Mouse (Mus musculus) intestine, embryonic 16.5 days (tissue): ENCODE data around the gene Zzef1. TPM values are rescaled to one million over a fixed set of nuclear protein-coding genes. Genes with fewer than 3 reads are reported as not detected.

Experiments
- ATAC-seq: fragments of 200-750 bp; cut with Nextera tagmentation; 2 replicates; pipeline ENCODE4 v1.8.0; 2017; ENCODE audit warnings: moderate TSS enrichment, moderate library complexity
- H3K27ac ChIP-seq: fragments of 300-500 bp; sonication (generic); 2 replicates; pipeline ENCODE4 v1.5.1; 2014; ENCODE audit warnings: mild to moderate bottlenecking, low read length
- H3K27me3 ChIP-seq: fragments of 300-500 bp; sonication (generic); replicated peaks from 2 replicates; pipeline ENCODE4 v1.6.1; 2014; ENCODE audit warnings: low read length, control low read depth, mixed read lengths; ENCODE audit not compliant: control insufficient read depth, insufficient read depth
- H3K36me3 ChIP-seq: fragments of 300-500 bp; sonication (generic); 2 replicates; pipeline ENCODE4 v1.6.1; 2014; ENCODE audit warnings: low read length, control low read depth; ENCODE audit not compliant: control insufficient read depth, insufficient read depth
- H3K4me1 ChIP-seq: fragments of 300-500 bp; sonication (generic); 2 replicates; pipeline ENCODE4 v1.6.1; 2014; ENCODE audit warnings: low read length, control low read depth, mixed read lengths; ENCODE audit not compliant: control insufficient read depth, insufficient read depth
- H3K4me2 ChIP-seq: fragments of 300-500 bp; sonication (generic); 2 replicates; pipeline ENCODE4 v1.6.1; 2014; ENCODE audit warnings: low read depth, low read length, control low read depth
- H3K4me3 ChIP-seq: fragments of 300-500 bp; sonication (generic); 2 replicates; pipeline ENCODE4 v1.5.1; 2014; ENCODE audit warnings: mild to moderate bottlenecking, low read length
- H3K9ac ChIP-seq: fragments of 300-500 bp; sonication (generic); 2 replicates; pipeline ENCODE4 v1.6.1; 2014; ENCODE audit warnings: low read depth, low read length
- H3K9me3 ChIP-seq: fragments of 300-500 bp; sonication (generic); 2 replicates; pipeline ENCODE4 v1.6.1; 2016; ENCODE audit warnings: low read length, control low read depth; ENCODE audit not compliant: control insufficient read depth
- WGBS: fragments of 180-500 bp; shearing (Covaris S2); extraction: QIAGEN DNeasy Blood & Tissue Kit; methylation state at CpG from one replicate; pipeline ENCODE4 v1.1.7; 2014; 5-methylcytosine and 5-hydroxymethylcytosine counted together
- polyA plus RNA-seq: library from polyadenylated mRNA; unstranded; fragments of >200 nt; fragmentation: Nextera tagmentation; extraction: Ambion mirVana; gene quantifications from 2 replicates; pipeline ENCODE4 v1.2.1, GENCODE M21; 2015

The Zzef1 gene
- polyA plus RNA-seq, 1 experiment from 2014 or later = 11.3 TPM

DNA sequence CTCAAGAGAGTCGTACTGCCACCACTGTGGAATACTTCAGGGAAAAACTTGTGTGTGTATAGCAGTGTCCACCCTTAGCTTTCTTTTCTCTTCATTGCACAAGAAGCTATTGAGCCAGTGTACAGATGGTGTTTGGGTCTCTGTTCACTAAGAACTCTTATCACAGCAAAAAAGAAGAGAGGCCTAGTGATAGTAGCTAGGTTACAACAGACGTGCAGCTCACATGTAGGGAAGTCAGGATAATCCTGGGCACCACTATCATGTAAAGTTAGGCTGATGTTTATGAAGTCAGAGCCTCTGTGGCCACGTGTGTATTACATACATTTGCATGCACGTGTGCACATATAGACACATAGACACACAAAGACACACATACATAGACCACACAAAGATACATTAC is 55.2 kb downstream of the Zzef1 start:
- Histone ChIP-seq H3K36me3 (peaks cover 20% of the 10 kb centered on the region), H3K9me3 (no peaks in the 10 kb centered on the region), H3K27ac (no peak overlapping the region), H3K9ac (no peak overlapping the region), H3K4me1 (peaks cover 4% of the 10 kb centered on the region; the same call in 1 of the 2 replicates), H3K27me3 (no peaks in the 10 kb centered on the region), H3K4me3 (no peak overlapping the region), H3K4me2 (no peak overlapping the region)
- no peak for ATAC-seq
- 86% methylated on average over 4 of the region's 4 CpGs for WGBS

DNA sequence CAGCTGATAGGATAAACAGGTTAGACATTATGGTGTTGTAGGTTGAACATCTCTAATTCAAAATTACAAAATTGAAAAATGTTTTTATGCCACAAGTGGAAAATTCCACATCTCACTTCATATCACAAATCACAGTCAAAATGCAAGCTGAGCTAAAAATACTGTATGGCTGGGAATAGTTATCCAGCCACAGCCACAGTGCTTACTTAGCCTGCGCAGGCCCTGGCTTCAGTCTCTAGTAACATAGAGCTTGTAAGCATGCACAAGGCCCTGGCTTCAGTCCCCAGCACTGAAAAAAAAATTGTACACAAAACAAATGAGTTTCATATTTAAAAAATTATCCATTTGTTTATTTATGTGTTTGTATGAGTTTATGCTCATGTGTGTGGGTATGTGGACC is 56.1 kb downstream of the Zzef1 start:
- no peak for ATAC-seq
- 96% methylated on average over 1 of the region's 1 CpGs for WGBS
- Histone ChIP-seq H3K4me1 (peaks cover 4% of the 10 kb centered on the region; the same call in 1 of the 2 replicates), H3K4me3 (no peak overlapping the region), H3K27me3 (no peaks in the 10 kb centered on the region), H3K9me3 (no peaks in the 10 kb centered on the region), H3K36me3 (peaks cover 25% of the 10 kb centered on the region), H3K4me2 (no peak overlapping the region), H3K9ac (no peak overlapping the region), H3K27ac (no peak overlapping the region)

DNA sequence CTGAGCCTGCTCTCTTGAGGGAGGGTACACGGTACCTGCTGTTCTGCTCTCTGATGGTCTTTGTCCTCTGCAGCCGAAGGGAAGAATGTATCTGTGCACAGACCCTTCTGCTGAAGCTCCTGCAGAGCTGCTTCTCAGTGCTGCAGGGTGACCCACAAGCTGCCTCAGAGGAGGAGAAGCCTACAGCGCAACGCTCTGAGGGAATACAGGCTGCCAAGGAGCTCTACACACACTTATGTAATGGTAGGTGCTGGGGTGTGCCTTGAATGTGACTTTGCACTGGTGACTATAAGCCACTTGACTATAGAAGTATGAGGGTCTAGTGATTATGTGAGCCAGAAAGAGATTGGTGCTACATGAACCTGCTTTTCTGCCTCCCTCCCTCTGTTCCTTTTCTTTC is 57.1 kb downstream of the Zzef1 start:
- no peak for ATAC-seq
- H3K27me3 ChIP-seq = no peaks in the 10 kb centered on the region
- no peak overlapping the region for H3K4me2 ChIP-seq
- 88% methylated on average over 4 of the region's 4 CpGs for WGBS
- H3K4me3 ChIP-seq = no peak overlapping the region
- H3K9me3 ChIP-seq = no peaks in the 10 kb centered on the region
- H3K4me1 ChIP-seq = peaks cover 4% of the 10 kb centered on the region; the same call in 1 of the 2 replicates
- no peak overlapping the region for H3K9ac ChIP-seq
- H3K36me3 ChIP-seq = peaks cover 25% of the 10 kb centered on the region
- no peak overlapping the region for H3K27ac ChIP-seq

DNA sequence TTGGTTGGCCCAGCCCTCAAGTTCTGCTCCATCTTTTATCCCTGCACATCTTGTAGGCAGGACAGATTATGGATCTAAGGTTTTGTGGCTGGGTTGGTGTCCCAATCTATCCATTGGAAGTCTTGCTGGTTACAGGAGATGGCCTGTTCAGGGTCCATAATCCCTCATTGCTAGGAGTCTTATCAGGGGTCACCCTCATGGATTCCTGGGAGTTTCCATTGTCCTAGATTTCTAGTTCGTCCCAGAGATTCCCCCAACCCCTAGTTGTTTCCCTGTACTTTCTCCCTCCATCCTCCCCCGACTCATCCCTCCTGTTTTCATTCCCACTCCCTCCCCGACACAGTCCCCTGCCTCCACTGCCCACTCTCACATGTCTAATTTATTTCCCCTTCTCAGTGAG is 58.2 kb downstream of the Zzef1 start:
- H3K27me3 ChIP-seq = no peaks in the 10 kb centered on the region
- peaks cover 19% of the 10 kb centered on the region for H3K36me3 ChIP-seq
- H3K4me1 ChIP-seq = peaks cover 4% of the 10 kb centered on the region; the same call in 1 of the 2 replicates
- H3K4me2 ChIP-seq = no peak overlapping the region
- H3K27ac ChIP-seq = no peak overlapping the region
- no peak for ATAC-seq
- WGBS = 90% methylated on average over 3 of the region's 3 CpGs
- H3K9me3 ChIP-seq = no peaks in the 10 kb centered on the region
- no peak overlapping the region for H3K9ac ChIP-seq
- no peak overlapping the region for H3K4me3 ChIP-seq

DNA sequence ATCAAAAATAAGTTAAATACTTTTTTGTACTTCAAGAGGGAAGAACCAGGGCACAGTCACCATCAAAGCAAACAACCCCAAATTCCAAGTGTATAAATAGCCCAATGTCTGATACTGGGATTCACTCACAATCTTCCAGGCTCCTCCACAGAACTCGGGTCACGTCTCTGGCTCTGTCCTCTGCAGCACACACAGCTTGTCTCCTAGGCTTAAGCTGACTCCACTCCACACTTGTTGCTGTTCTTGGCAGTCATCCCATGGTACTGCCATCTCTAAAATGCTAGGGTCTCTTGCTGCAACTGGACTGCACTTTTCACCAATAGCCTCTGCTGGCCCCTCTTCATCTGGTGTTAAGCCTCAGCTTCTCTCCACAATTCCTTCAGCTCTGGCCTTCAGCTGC is 60.7 kb downstream of the Zzef1 start:
- Histone ChIP-seq H3K4me3 (no peak overlapping the region), H3K9ac (no peak overlapping the region), H3K4me2 (no peak overlapping the region), H3K27me3 (no peaks in the 10 kb centered on the region), H3K9me3 (no peaks in the 10 kb centered on the region), H3K27ac (no peak overlapping the region), H3K4me1 (no peaks in the 10 kb centered on the region), H3K36me3 (peaks cover 19% of the 10 kb centered on the region; the same call in 1 of the 2 replicates)
- ATAC-seq = no peak
- WGBS = 92% methylated on average over 2 of the region's 2 CpGs

DNA sequence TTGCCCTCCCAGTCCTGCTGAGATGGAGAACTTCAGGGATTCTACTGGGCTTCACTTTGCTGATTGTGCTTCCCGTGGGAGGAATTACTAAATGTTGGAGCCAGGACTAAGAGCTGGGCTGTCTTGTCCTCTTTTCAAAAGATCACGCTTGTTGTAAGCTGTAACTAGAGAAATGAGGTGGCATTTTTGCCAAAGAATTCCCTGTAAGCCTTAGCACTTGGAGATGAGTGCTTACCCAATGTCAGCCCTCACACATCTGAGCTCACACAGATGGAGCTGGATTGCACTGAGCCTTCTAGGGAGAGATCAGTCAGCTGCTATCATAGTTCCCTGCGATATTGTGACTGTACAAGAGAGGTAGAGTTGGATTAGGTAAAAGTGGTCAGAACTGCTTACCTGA is 65.2 kb downstream of the Zzef1 start:
- Histone ChIP-seq H3K4me2 (no peak overlapping the region), H3K27me3 (no peaks in the 10 kb centered on the region), H3K9me3 (no peaks in the 10 kb centered on the region), H3K9ac (no peak overlapping the region), H3K4me3 (no peak overlapping the region), H3K4me1 (no peaks in the 10 kb centered on the region), H3K27ac (no peak overlapping the region), H3K36me3 (peaks cover 20% of the 10 kb centered on the region; the same call in 1 of the 2 replicates)
- no peak for ATAC-seq
- 94% methylated on average over 3 of the region's 3 CpGs for WGBS

- Histone ChIP-seq H3K4me2 (no peak overlapping the region), H3K27me3 (no peaks in the 10 kb centered on the region), H3K4me3 (no peak overlapping the region), H3K4me1 (no peaks in the 10 kb centered on the region), H3K27ac (no peak overlapping the region), H3K9me3 (no peaks in the 10 kb centered on the region), H3K36me3 (peaks cover 12% of the 10 kb centered on the region; the same call in 1 of the 2 replicates), H3K9ac (no peak overlapping the region)
- WGBS = 90% methylated on average over 7 of the region's 7 CpGs
- ATAC-seq = no peak
Observed at GRCm38 (mm10) chr11:72866446-72866845, 70.4 kb downstream of the Zzef1 start.

- Histone ChIP-seq H3K27me3 (no peaks in the 10 kb centered on the region), H3K9me3 (no peaks in the 10 kb centered on the region), H3K4me3 (no peak overlapping the region), H3K9ac (no peak overlapping the region), H3K36me3 (peaks cover 16% of the 10 kb centered on the region; the same call in 1 of the 2 replicates), H3K27ac (no peak overlapping the region), H3K4me1 (no peaks in the 10 kb centered on the region), H3K4me2 (no peak overlapping the region)
- WGBS = 74% methylated on average over 1 of the region's 1 CpGs
- no peak for ATAC-seq
Observed at GRCm38 (mm10) chr11:72872061-72872460, 76.0 kb downstream of the Zzef1 start.

GRCm38 (mm10) chr11:72892623-72893022 is 96.6 kb downstream of the Zzef1 start:
- H3K4me3 ChIP-seq = no peak overlapping the region
- no peak overlapping the region for H3K4me2 ChIP-seq
- no peak overlapping the region for H3K9ac ChIP-seq
- no peak for ATAC-seq
- no peak overlapping the region for H3K27ac ChIP-seq
- peaks cover 19% of the 10 kb centered on the region; the same call in 1 of the 2 replicates for H3K36me3 ChIP-seq
- no peaks in the 10 kb centered on the region for H3K4me1 ChIP-seq
- no peaks in the 10 kb centered on the region for H3K9me3 ChIP-seq
- H3K27me3 ChIP-seq = no peaks in the 10 kb centered on the region
- WGBS = 74% methylated on average over 1 of the region's 1 CpGs

DNA sequence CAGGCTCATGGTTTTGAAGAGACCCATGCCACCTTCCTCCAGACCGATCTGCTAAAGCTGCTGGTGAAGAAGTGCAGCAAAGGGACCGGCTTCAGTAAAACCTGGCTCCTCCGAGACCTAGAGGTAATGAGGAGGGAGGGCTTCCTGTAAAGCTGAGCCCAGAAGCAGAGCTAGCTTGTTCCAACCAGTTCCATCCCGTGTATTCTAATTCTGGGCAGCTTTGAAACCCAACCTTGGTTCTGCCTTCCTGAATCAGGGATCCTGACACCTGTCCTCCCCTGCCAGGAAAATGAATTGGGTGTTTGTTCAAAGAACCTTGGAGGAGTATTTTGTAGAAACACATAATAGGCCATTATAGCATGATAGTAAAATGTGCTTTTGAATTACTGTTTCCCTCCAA is 112.4 kb downstream of the Zzef1 start:
- Histone ChIP-seq H3K9ac (no peak overlapping the region), H3K36me3 (peaks cover 26% of the 10 kb centered on the region), H3K4me3 (no peak overlapping the region), H3K27me3 (no peaks in the 10 kb centered on the region), H3K9me3 (no peaks in the 10 kb centered on the region), H3K27ac (no peak overlapping the region), H3K4me1 (no peaks in the 10 kb centered on the region), H3K4me2 (no peak overlapping the region)
- ATAC-seq = no peak
- WGBS = 84% methylated on average over 4 of the region's 4 CpGs
